ENCODE assay signal across 8 mouse cellular contexts in the genomic region with DNA sequence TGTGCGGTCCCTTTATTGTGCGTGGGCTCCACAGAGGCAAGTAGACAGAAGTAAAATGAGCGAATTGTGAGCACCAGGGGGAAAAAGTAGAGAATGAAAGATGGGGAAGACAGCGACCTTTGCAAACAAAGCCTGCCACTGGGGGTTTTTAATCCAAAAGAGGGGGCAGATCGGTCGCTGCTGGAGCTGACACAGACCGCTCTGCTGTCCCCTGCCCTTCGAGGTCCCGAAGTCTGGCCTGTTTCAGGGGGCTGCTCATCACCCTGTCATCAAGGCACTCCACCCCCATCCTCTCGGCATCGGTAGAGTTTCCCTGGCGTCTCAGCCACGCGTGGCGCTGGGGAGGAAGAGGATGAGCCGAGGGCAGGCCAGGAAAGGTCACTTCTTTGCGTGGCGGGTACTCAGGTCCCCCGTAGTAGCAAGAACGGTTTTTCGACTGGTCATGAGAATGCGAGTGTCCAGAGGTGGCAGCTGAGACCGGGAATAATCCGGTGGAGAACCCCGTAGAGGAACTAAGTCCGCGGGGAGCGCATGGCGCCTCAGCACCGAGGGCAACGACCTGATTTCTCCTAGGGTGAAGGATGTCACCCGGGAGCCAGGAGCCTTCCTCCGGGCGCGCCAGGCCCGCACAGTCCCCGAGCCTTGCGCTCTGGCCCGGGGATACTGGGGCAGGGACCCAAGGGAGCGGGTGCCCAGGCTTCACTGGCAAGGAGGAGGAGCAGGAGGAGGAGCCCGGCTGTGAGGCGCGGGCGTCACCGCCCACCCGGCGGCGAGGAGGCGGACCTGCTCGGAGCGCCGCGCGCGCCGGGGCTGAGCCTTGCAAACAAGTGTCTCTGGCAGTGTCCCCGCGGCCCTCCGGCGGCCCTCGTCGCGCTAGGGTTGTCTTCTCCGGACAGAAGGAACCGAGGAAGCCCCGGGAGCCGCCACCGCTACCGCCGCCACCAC. TPM values are rescaled to one million over a fixed set of nuclear protein-coding genes. Genes with fewer than 3 reads are reported as not detected.
A peak's percentile ranks its signal among the peaks of the same experiment; 100 is the strongest.
DNase-seq lines count a peak whose midpoint lies in the region; ATAC-seq and TF ChIP-seq lines count a peak whose summit lies in the region.

Gene Zdhhc14, plus strand, starts transcription at position 757 of the 945 bp plus-strand sequence.

- no peaks in the 10 kb centered on the region for H3K36me3 ChIP-seq in ES-Bruce4 (ENCODE audit: control insufficient read depth, insufficient read depth, low read length, poor library complexity, severe bottlenecking)
- H3K36me3 ChIP-seq in forebrain, embryonic 11.5 days (ENCODE audit: control insufficient read depth, insufficient read depth, low read length), result no peaks in the 10 kb centered on the region
- no peaks in the 10 kb centered on the region for H3K36me3 ChIP-seq in heart, embryonic 15.5 days
- peaks cover 22% of the 10 kb centered on the region for H3K36me3 ChIP-seq in liver, embryonic 13.5 days
- H3K36me3 ChIP-seq in stomach, embryonic 14.5 days (ENCODE audit: control insufficient read depth, insufficient read depth, low read length), result no peaks in the 10 kb centered on the region

- peak within 1 kb of the TSS; percentile 83 for H3K9ac ChIP-seq in ES-Bruce4 (ENCODE audit: low read depth, poor library complexity, severe bottlenecking)
- H3K9ac ChIP-seq in forebrain, embryonic 11.5 days (ENCODE audit: low read length), result peak within 1 kb of the TSS; percentile 76
- H3K9ac ChIP-seq in heart, embryonic 15.5 days, result peak within 1 kb of the TSS; percentile 76
- peak within 1 kb of the TSS; percentile 99 for H3K9ac ChIP-seq in liver, embryonic 13.5 days
- peak within 1 kb of the TSS; percentile 60 for H3K9ac ChIP-seq in stomach, embryonic 14.5 days (replicated peaks; ENCODE audit: low read depth, low read length)

- no peak for TF ChIP-seq POLR2A in ES-Bruce4 (IDR thresholded peaks at IDR 0.05; ENCODE audit: insufficient read depth, low read length)

- peak; percentile 87 for DNase-seq in c-Kit-positive CD71-positive TER-119-positive erythroid progenitor cells, embryonic 14.5 days (ENCODE audit: low spot score)
- DNase-seq in forebrain, embryonic 11.5 days (ENCODE audit: low spot score), result peak; percentile 92
- peak; percentile 91 to 96 for DNase-seq in kidney, postnatal 25 days
- peak; percentile 94 for DNase-seq in liver, embryonic 13.5 days
- DNase-seq in natural killer cell, adult 2 months (ENCODE audit: low spot score in 2 of 2), result peak; percentile 51 to 78

- TF ChIP-seq CTCF in ES-Bruce4 (IDR thresholded peaks at IDR 0.05; ENCODE audit: low read depth, low read length), result no peak

- peak within 1 kb of the TSS; percentile 81 for H3K4me3 ChIP-seq in ES-Bruce4 (ENCODE audit: low read depth, low read length)
- H3K4me3 ChIP-seq in forebrain, embryonic 11.5 days (ENCODE audit: low read depth, low read length), result peak within 1 kb of the TSS; percentile 70
- H3K4me3 ChIP-seq in heart, embryonic 15.5 days, result peak within 1 kb of the TSS; percentile 74
- H3K4me3 ChIP-seq in liver, embryonic 13.5 days (replicated peaks), result peak within 1 kb of the TSS; percentile 98
- H3K4me3 ChIP-seq in stomach, embryonic 14.5 days (ENCODE audit: low read depth, low read length), result peak within 1 kb of the TSS; percentile 79

- H3K27ac ChIP-seq in ES-Bruce4 (ENCODE audit: insufficient read depth, low read length), result no peak within 1 kb of the TSS
- H3K27ac ChIP-seq in forebrain, embryonic 11.5 days (ENCODE audit: low read depth, low read length), result peak within 1 kb of the TSS; percentile 88
- H3K27ac ChIP-seq in heart, embryonic 15.5 days, result peak within 1 kb of the TSS; percentile 93
- peak within 1 kb of the TSS; percentile 98 for H3K27ac ChIP-seq in liver, embryonic 13.5 days
- peak within 1 kb of the TSS; percentile 80 for H3K27ac ChIP-seq in stomach, embryonic 14.5 days (ENCODE audit: low read length)

- peak within 1 kb of the TSS; percentile 98 for H3K4me2 ChIP-seq in forebrain, embryonic 11.5 days (ENCODE audit: low read depth, low read length, severe bottlenecking)
- peak within 1 kb of the TSS; percentile 100 for H3K4me2 ChIP-seq in heart, embryonic 15.5 days
- peak within 1 kb of the TSS; percentile 98 for H3K4me2 ChIP-seq in liver, embryonic 13.5 days
- H3K4me2 ChIP-seq in stomach, embryonic 14.5 days (replicated peaks; ENCODE audit: low read depth, low read length), result peak within 1 kb of the TSS; percentile 100

- no peak for TF ChIP-seq EP300 in ES-Bruce4 (IDR thresholded peaks at IDR 0.05; ENCODE audit: insufficient read depth, low read depth, low read length)

- no peaks in the 10 kb centered on the region for H3K9me3 ChIP-seq in ES-Bruce4 (replicated peaks; ENCODE audit: control insufficient read depth, insufficient read depth, low read length, poor library complexity, severe bottlenecking)
- H3K9me3 ChIP-seq in forebrain, embryonic 11.5 days (ENCODE audit: control insufficient read depth, low read length), result no peaks in the 10 kb centered on the region
- no peaks in the 10 kb centered on the region for H3K9me3 ChIP-seq in heart, embryonic 15.5 days (replicated peaks)
- no peaks in the 10 kb centered on the region for H3K9me3 ChIP-seq in liver, embryonic 13.5 days (replicated peaks)
- no peaks in the 10 kb centered on the region for H3K9me3 ChIP-seq in stomach, embryonic 14.5 days (ENCODE audit: control insufficient read depth, low read depth, low read length)

- 0% methylated on average over 69 of the region's 70 CpGs for WGBS in forebrain, embryonic 11.5 days
- WGBS in heart, embryonic 15.5 days, result under 1% methylated on average over 70 of the region's 70 CpGs
- WGBS in liver, embryonic 13.5 days (ENCODE audit: insufficient replicate concordance), result under 1% methylated on average over 69 of the region's 70 CpGs
- under 1% methylated on average over 70 of the region's 70 CpGs for WGBS in stomach, embryonic 14.5 days

- H3K4me1 ChIP-seq in ES-Bruce4 (ENCODE audit: control insufficient read depth, insufficient read depth, low read length), result no peaks in the 10 kb centered on the region
- peaks cover 5% of the 10 kb centered on the region; the same call in 1 of the 2 replicates for H3K4me1 ChIP-seq in forebrain, embryonic 11.5 days (replicated peaks; ENCODE audit: control insufficient read depth, insufficient read depth, low read length)
- peaks cover 19% of the 10 kb centered on the region for H3K4me1 ChIP-seq in heart, embryonic 15.5 days (replicated peaks)
- peaks cover 59% of the 10 kb centered on the region for H3K4me1 ChIP-seq in liver, embryonic 13.5 days (replicated peaks)
- H3K4me1 ChIP-seq in stomach, embryonic 14.5 days (ENCODE audit: control insufficient read depth, insufficient read depth, low read length), result no peaks in the 10 kb centered on the region; the same call in 1 of the 2 replicates

- H3K27me3 ChIP-seq in ES-Bruce4 (ENCODE audit: control insufficient read depth, insufficient read depth, low read length, poor library complexity, severe bottlenecking), result peaks cover 9% of the 10 kb centered on the region
- peaks cover 12% of the 10 kb centered on the region for H3K27me3 ChIP-seq in forebrain, embryonic 11.5 days (ENCODE audit: control insufficient read depth, insufficient read depth, low read length)
- H3K27me3 ChIP-seq in heart, embryonic 15.5 days, result peaks cover 21% of the 10 kb centered on the region
- H3K27me3 ChIP-seq in liver, embryonic 13.5 days, result no peaks in the 10 kb centered on the region
- 0 out of 2 replicates have a peak, but pooled peaks cover 2% of the 10 kb centered on the region for H3K27me3 ChIP-seq in stomach, embryonic 14.5 days (ENCODE audit: control insufficient read depth, insufficient read depth, low read length)

- ATAC-seq in forebrain, embryonic 11.5 days (replicated peaks; ENCODE audit: low FRiP score), result peak; percentile 91
- ATAC-seq in heart, embryonic 15.5 days (replicated peaks; ENCODE audit: insufficient number of reproducible peaks, insufficient read depth, low FRiP score, low read depth), result peak; percentile 92
- ATAC-seq in liver, embryonic 13.5 days (ENCODE audit: low read depth), result peak; percentile 90
- ATAC-seq in stomach, embryonic 14.5 days (ENCODE audit: insufficient number of reproducible peaks, insufficient read depth, low FRiP score, low read depth), result peak; percentile 88

RNA-seq across cellular contexts. Expression of gene Zdhhc14, which starts in this region (rescaled TPM):
- polyA plus RNA-seq in ES-Bruce4 (2011; ENCODE audit: insufficient read depth, insufficient read length, low read depth, missing spikeins), result 1.0 and 1.1 TPM in 2 replicates
- polyA plus RNA-seq in forebrain, embryonic 11.5 days (2014; fragmentation: Nextera tagmentation; extraction: Ambion mirVana), result 2.3 and 2.4 TPM in 2 replicates
- polyA plus RNA-seq in heart, embryonic 15.5 days (2015; fragmentation: Nextera tagmentation; extraction: Ambion mirVana), result 1.3 and 1.9 TPM in 2 replicates
- polyA plus RNA-seq in liver, embryonic 13.5 days (2015; fragmentation: Nextera tagmentation; extraction: Ambion mirVana), result 4.7 and 6.0 TPM in 2 replicates
- polyA plus RNA-seq in stomach, embryonic 14.5 days (2014; fragmentation: Nextera tagmentation; extraction: Ambion mirVana), result 2.4 and 3.6 TPM in 2 replicates
